Mouse (Mus musculus) right cerebral cortex, adult 2 months (tissue): ENCODE data around the gene Thap3.
"Not testable (repeated sequence)": the region's sequence is repeated elsewhere in the genome, so short reads cannot be mapped to it uniquely, and the experiment has no call there.

Experiments used
- DNase-seq, 2 experiments: peaks; one replicate each; pipeline ENCODE4 v3.0.0; 2021 to 2022; ENCODE audit warnings: low spot score in 2 of 2

The Thap3 gene

DNA sequence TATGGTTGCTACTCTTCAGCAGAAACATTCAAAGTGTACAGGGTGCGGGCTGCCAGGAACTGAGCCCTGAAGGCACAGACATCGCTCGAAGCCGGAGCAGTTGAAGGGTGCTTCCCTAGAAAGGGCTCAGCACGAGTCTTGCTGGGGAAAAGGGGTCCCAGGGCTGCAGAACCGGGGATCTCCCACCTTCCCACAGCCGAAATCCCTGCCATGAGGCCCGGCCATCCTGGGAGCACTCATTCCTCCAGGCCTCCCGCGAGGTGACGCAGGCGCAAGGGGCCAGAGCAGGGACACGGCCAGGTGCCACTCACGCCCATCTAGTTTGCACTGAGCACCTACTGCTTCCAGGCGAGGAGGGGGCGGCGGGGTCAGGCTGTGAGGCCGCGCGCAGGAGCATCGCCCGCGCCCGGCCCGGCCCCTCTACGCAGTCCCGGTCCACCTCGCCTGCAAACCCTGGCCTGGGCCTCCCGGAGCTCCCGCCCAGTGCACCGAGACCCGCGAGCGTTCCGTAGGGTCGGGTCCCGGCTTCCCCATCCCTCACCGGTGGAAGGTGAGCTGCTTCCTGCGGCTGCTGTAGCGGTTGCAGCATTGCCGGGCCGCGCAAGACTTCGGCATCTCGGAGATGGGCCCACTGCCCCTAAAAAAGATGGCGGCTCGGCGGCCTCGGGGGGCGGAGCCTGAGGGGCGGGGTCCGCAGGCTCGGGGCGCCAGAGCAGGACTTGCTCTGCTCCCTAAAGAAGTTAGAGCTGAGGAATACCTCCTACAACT lies at the start of gene Thap3:
TSS of gene Thap3 (minus strand) at position 656 of the 768 bp plus-strand sequence.
- peak; percentile 78 to 80 for DNase-seq

DNA sequence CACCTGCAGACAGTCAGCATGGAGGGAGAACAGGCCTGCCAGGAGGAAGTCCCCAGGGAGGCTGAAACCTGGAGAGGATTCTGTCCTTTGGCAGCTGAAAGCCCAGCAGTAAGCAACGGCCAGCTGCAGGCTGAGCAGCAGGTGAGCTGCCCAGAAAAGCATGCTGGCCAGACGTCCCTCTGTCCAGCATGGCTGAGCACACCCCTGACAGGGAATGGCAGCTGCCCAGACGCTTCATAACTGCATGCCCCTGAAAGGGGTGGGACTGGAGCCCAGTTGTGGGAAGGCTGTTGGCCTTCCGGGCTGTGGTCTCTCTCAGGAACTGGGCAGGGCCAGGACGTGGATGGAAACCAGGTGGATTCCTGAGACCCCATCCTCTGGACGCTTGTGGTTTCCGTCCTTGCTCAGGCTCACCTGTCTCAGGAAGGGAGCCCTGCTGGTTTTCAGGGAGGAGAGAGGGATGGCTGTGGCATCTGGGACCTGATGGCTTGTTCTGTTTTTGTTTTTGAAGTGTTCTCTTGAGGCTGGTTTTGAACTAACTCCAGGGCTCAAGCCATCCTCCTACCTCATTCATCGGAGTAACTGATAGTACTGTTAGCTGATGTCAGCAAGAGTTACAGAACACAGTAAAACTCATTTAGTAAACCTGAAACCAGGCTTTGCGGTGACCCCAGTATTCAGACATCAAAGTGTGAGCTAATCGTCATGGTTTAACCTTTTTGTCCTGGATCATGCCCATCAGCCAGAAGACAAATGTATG lies 49.6 kb upstream of the Thap3 start, which contains the start of gene Tas1r1:
TSS of gene Tas1r1 (minus strand) at position 344 of the 760 bp plus-strand sequence.
- no peak for DNase-seq

DNA sequence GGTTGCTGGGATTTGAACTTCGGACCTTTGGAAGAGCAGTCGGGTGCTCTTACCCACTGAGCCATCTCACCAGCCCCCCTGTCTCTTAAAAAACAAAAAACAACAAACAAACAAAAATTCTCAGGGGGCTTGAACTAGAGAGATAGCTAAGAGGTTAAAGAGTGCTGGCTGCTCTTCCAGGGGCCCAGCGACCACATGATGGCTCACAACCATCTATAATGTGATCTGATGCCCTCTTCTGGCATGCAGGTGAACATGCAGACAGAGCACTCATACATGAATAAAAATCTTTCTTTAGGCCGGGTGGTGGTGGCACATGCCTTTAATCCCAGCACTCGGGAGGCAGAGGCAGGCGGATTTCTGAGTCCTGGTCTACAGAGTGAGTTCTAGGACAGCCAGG lies 47.7 kb upstream of the Thap3 start:
- not testable (repeated sequence) for DNase-seq

DNA sequence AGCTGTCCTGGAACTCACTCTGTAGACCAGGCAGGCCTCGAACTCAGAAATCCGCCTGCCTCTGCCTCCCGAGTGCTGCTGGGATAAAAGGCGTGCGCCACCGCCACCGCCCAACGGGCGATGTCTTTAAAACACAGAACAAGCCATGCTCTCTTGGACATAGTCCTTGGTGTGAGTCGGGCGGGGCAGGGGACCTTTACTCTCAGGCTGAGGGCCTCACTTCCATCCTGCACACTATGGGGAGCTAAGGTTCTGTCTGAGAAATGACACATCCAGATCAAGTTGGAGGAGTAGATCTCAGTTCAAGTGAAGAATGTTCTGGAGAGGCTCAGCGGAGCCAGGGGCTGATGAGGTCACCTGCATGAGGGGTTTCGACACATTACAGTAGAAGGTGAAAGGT lies 44.1 kb upstream of the Thap3 start:
- no peak for DNase-seq

DNA sequence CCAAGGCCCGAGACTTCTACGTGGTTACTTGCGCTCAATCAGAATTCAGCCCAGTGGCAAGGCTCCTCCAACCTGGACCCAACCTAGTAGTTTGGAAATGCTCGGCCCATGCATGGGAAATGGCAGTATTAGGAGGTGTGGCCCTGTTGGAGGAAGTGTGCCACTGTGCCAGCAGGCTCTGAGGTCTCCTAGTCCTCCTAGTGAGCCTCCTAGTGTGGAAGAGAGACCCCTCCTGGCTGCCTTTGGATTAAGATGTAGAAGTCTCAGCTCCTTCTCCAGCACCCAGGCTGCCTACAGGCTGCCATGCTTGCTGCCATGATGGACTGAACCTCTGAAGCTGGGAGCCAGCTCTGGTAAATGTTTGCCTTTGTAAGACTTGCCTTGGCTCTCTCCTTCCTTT lies 41.2 kb upstream of the Thap3 start:
- no peak for DNase-seq

DNA sequence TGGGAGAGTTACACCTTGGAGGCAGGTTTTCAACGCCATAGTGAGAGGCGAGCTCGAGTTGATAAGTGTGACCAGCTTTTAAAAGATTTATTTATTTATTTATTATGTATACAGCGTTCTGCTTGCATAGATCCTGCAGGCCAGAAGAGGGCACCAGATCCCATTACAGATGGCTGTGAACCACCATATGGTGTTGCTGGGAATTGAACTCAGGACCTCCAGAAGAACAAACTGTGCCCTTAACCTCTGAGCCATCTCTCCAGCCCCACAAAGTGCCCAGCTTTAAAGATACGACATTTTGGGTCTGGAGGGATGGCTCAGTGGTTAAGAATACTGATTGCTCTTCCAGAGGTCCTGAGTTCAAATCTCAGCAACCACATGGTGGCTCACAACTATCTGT lies 40.3 kb upstream of the Thap3 start:
- DNase-seq, result no peak

DNA sequence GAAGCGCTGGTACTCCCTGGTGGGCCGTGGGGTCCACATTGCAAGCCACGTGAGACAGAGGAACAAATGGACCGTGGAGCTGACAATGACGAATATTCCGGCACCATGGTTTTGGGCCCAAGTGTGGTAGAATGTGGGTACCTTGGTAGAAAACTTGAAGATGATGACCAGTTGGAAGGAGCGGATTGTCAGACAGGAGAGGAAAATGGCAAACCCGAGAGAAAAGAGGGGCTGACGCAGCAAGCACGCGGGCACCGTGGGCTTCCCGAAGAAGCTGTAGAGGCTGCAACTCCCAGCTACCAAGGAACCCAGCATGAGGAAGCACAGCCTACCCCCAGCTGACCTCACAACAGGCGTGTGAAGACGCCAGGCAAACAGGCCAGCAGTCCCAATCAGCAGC lies 39.7 kb upstream of the Thap3 start:
- no peak for DNase-seq

DNA sequence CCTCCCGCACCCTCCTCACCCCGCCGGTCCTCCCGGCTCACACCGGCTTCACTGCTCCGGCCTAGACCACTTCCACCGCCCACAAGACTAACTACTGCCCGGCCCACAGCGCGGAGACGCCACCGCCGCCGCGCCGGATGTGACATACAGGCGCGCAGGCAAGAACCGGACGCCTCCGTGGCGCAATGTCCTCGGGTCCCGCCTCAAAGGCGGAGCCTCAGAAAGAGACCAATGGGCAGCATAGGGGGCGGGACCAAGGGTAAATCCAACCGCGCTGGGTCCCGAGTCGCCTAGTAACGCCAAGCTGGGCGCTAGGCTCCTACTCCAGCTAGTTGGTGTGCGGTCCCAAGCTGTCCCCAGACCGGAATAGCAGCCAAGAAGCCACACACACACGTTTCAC lies 38.7 kb upstream of the Thap3 start, which contains the start of gene Zbtb48:
TSS of gene Zbtb48 (minus strand) at position 148 of the 400 bp plus-strand sequence.
- DNase-seq, result peak; percentile 96 to 98

DNA sequence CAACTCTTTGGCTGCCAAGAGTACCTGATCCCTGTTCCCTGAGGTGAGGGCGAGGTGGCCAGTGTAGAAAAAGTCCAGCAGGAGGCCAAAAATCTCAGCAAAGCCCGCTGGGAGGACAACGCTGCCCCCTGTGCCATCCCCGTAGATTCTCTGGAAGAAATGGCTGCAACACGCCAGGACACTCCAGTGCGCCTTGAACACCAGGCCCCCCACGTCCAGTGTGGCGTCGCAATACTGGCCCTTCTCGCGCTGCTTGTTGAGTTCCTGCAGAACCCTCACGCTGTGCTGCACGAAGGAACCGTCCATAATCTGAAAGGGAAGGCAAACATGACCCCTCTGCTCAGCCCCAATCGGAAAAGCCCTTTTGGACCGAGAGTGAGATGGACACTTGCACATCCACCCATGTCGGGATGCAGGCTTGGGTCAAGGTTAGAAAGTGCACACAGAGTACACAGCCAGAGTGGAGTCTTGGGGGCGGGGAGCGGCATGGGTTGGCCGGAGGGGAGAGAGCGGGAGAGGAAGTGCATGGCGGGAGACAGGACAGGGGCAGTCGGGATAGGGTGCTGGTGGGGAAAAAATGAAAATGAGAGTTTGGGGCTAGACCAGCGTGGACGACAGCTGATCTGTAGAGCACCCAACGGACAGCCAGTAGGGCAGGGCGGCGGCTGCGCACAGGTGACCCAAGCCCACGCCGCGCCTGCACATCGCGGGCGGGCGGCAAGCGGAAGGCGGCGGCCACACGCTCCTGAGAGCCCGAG lies 38.1 kb upstream of the Thap3 start:
- no peak for DNase-seq

DNA sequence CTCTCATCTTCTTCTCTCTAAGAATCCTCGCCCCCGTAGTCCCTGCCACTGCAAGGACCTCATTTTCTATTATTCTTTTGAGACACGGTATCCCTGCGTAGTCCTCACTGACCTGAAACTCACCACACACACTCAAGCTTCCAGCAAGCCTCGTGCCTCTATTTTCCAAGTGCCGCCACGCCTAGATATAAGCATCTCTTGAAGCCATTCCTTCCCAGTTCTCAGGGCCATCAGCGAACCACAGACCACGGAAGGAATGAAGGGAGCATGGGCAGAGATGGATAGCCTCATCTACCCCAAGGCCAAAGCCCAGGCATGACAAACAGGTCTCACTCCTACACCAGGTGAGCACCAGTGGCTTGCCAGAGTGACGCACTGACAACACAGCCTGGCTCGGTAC lies 35.7 kb upstream of the Thap3 start:
- no peak for DNase-seq

DNA sequence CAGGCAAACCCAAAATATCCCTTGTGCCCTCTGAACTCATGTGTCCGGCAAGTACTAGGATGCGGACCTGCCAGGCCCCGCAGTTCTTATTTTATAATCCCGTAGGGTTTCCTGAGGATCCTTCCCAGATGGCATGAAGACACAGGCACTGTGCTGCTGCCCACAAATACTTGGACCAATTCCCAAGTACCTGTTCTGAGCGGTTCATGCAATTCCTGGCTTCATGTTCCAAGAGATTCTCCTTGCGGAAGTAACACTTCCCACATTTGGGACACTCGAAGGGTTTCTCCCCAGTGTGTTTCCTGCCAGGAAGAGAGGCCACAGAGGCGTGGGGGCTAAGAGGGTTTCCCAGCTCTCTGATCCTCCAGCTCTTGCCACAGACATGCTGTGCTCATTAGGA lies 33.7 kb upstream of the Thap3 start:
- DNase-seq, result peak; percentile 29 to 33

DNA sequence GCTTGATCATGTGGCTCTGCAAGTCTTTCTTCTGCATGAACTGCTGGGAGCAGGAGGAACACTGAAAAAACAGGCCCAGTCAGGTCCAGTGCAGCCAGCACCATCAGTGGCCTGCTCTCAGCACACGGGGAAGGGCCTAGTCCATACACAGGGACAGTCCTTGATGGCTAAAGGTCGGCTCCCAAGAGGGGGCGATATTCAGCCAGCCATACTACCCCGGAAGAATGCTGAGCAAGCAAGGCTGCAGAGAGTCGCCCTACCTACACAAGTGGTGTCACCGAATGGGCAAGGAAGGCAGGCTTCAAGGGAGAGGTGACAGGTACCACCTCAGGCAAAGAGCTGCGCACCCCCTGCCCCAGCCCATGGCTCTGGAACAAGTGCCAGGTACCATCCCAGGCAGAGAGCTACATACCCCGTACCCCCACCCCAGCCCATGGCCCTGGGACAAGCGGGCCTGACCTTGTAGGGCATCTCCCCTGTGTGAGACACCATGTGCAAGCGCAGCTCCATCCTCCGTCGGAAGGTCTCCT lies 32.8 kb upstream of the Thap3 start:
- DNase-seq, result no peak

DNA sequence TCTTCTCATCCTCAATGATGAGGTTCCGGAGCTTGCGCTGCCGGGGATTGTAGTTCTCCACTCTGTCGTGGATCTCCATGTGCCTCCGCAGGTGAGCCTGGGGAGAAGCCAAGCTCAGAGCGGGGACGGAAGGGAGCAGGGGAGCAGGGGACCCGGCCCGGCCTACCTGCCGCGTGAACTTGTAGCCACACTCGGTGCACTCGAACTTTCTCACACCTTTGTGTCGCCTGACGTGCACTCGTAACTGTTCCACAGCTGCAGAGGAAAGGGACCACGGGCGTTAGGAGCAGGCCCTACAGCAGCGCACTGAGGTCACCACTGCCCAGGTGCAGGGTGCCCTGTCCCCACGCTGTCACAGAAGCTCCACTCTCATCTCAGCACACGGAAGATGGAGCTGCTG lies 31.2 kb upstream of the Thap3 start:
- no peak for DNase-seq

DNA sequence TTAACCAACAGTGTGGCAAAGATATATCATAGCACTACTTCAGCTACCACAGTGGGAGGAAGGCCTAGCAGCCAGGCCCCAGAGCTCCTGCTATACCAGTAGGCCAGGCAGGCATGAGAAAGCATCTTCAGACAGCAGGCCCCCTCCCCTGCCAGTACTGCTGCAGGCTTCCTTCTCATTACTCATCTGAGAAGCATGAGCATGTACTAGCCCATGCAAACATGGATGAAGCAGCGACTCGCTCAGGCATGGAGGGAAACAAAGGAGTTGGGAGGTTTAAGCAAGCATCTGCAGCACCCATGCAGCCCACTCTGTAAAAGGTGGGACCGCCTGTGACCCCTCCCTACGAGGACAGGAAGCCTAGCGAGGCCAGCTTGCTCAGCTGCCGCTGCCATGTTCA lies 30.3 kb upstream of the Thap3 start:
- DNase-seq, result no peak

DNA sequence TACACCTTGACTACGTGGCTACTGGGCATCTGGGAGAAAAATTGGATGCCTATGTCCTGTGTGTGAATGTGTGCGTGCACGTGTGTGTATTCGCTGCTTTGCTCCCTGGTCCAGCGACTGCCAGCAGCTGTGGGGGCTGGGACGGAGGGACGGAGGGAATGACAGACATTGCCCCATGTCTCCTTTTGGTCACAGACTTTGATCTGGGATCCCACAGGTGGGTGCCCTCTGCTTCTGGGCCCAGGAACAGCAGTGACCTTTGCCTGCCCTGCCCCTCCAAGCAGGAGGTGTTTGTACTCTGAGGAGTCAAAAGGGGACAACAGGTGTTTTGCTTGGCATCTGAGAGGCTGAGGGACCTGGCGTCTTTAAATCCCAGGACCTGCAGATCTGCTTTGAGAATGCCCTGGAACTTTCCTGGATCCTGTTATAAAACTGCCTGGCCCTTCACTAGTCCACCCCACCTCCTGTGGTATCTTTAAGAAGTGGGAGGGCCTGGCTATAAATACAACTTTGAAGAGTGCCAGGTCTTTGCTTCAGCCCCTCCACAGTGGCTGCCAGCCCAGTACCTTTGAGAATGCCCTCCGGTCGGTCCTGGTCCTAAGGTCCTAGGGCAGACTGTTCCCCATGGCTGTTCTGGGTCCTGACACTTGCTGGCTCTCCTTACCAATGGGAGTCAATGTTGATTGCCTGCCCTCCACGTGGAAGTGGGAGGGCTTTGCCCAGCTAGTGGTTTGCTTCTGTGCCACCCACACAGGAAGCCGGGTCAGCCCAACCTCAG lies 24.4 kb upstream of the Thap3 start:
- DNase-seq, result no peak

DNA sequence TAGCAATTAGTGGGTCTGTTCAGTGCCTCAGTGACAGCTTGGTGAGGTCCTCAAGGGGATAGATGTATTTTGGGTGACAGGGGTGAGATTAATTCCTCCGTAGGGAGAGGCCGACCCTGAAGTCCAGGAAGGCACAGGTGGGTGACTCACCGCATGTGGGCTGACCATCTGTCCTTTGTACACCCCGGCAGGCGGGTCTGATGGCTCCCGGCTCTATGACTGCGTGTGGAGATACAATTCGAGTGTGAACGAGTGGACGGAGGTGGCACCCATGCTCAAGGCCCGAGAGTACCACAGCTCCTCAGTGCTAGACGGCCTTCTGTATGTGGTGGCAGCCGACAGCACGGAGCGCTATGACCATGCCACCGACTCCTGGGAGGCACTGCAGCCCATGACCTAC lies 23.3 kb upstream of the Thap3 start:
- DNase-seq, result no peak

DNA sequence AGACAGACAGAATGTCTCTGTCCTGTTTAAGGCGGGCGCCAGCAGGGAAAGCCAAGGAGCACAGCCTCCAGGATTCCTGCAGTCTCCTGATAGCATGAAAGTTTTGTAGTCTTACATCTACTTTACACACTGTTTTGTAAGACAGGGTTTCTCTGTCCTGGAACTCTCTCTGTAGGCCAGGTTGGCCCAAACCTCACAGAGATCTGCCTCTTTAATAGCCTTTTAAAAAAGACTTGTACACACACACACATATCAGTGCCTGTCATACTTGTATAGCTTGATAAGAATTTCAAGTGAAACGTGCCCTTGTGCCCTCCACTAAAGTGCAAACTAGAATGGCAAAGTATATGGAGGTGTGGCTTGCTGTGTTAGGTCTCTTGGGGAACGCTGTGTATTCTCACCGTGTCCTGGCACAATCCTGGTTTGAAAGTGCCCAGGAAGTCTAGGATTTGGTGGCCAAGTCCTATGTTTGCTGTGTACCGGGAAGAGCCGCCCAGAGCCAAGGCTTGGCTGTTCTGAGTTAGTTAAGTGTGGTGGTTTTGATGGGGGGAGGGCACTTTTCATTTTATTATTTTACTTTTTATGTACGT lies 22.5 kb upstream of the Thap3 start:
- no peak for DNase-seq

DNA sequence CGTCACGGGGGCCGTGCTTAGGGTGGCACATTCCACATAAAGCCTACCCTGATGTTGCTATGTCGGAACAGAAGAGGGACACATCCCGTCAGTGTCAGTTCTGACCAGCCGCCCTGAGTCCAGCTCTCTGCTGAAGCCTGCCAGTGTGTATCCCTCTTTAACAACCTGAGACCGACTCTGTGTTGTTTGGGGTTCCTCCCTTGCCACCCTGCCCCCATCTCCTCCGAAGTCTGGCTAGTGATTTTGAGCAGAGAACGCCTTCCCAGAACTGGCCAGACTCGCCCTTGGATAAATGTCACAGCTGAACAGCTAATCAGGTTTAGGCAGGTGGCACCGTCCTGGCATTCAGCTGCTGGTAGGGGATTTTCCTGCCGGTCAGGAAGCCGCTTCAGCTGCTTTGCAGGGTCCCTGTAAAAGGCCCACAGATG lies 21.9 kb upstream of the Thap3 start:
- no peak for DNase-seq

DNA sequence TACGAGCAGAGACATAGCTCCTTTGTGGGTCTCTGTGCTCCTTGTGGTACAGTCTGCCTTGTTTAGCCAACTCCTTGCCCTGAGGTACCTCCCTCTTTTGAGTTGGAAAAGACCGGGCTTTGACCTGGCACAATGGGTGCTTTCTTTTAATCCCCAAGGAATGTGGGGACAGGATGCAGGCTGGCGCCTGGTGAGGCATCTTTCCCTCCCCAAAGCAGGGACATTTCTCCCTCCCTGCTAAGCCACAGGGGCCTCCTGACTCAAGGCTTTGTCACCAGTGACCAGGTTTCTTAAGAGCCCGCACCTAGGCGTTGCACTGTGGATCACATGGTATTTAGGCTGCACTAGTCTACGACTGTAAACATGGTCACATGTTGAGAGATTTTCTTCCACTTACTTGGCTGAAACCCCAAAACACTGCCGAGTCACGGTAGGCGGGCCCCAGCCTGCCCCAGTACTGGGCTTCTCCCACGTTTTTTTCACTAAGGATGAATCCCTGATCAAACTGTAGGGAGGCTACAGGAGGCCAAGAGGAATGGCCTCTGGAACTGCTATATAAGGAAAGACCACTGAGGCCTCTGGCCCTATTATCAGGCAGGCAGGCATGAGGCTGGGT lies 21.4 kb upstream of the Thap3 start:
- peak in 1 of 2 experiments; percentile 42 for DNase-seq
